Mouse (Mus musculus) kidney, postnatal 36 days (tissue): ENCODE measurements around the gene Nhej1.
A peak's percentile ranks its signal among the peaks of the same experiment; 100 is the strongest.

Experiments used
- DNase-seq, 2 experiments: peaks; one replicate each; pipeline ENCODE4 v3.0.0; 2021 to 2022; ENCODE audit warnings: mixed read lengths in 2 of 2

Gene Nhej1

DNA sequence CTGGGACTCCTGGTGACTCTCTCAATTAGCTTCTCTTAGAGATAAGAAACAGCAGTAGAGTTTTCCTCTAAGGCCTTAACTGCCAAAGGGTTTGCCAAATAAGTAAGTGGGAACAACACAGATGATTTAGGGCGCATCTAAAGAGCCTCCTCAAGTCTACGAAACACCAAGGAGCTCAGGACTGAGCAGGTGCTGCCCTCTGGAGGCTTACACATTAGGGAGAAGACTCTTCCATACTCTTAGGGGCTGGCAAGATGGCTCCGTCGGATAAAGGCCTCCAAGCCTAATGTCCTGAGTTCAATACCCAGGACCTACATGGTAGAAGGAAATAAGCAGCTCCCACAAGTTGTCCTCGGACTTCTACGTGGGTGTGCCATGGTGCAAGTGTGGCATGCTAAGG is 151.4 kb downstream of the Nhej1 start:
- peak; percentile 19 to 64 for DNase-seq

DNA sequence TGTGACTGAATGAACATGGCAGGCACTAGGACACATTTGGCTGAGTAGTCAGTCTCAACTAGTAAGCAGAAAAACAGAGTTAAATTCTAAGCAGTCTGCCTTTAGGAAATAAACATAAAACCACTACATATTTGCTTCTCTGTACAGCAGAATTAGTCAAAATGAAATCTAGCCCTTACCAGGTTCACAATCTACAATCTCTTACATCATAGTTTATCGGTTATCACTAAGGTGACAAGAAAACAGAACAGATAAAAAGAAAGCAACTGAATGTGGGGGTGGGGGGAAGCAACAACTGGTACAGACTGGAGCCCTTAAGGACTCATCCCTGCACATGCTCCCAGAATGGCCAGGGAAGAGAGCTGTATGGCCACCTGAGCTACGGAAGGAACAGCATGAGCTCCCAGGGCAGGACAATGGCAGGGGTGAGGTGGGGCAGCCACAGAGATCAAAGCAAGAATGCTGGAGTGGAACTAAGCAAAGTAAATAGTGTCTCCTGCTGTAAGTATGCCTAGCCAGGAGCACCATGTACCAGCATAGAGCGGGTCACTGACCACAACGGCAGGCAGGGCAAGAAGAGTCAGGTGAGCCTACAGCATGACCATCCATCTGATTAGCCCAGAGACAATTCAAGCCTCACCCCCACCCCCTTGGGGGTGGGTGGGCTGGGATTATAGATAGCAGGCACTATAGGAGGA is 153.5 kb downstream of the Nhej1 start:
- peak; percentile 47 to 57 for DNase-seq

DNA sequence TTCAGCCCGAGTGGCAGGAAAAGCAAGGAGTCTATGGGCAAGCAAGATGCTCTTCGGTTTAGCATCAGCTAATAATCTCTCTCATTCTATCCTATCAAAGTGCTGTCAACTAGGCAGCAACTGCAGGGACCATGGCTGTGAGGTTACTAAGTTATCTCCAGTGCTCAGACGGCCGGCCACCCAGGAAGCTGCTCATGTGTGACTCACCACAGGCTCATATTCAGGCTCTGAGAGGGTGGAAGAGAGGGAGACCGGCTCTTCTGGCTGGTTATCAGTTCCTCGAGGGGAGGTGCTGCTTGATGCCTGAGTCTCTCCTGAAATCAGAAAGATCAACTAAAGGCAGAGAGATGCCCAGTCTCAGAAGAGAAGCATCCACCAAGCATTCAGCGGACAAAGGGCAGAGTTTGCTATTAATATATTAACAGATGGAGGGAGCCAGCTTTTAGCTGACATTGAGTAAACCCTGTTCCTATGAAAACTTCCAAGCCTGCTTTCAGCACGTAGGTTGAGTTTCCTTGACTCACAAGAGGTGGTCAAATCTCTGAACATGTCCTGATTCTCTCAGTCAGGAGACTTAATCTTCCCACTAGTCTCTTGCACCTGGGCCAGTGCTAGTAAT is 156.9 kb downstream of the Nhej1 start:
- DNase-seq: peak in 1 of 2 experiments; percentile 52

DNA sequence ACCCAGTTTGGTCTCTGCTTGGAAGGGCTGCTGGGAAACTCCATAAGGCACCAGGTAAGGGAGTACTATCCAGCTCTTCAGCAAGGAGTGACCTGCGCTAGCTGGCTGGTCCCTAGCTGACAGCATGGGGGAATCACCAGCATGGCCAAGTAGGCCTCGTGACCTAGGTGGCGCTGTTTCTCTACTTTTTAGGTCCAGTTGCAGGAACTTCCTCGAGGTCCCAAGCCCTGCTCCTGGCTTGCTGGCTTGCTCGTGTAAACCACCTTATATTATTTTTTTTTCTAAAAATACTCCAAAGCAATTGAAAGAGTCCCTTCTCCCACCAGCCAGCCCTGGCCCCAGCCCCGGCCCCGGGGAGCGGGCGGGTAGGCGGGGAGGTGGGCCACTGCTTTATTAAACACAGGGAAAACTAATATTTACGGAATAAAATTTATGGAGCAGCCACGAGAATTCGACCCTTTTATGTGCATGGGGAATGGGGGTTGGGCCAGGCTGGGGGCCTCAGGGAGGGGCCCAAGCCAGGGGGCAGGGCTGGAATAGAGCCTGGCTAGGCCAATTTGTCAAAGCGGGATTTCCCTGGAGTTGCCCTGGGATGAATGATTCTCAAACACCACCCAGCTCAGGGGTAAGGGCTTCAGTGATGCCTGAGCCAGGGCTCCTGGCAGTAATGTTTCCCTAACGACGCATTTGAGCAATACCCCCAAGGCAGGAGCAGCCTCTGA is 160.3 kb downstream of the Nhej1 start:
- peak; percentile 90 to 93 for DNase-seq

DNA sequence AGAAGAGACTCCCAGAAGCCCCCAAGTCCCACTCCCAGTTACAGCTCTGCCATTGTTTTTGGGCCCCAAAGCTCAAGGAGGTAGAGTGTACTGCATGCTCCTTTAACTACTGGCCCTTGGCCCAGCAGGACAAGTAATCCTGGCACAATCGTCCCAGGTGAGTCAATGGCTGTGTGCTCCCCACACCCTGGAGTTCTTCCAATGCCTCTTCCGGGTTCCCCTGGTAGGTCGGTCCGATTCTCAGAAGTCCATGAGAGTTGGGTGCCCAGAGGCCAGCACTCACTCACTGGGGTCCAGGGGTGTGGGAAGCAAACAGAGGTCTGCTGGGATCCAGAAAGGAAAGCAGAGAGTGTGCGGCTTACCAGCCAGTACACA is 162.2 kb downstream of the Nhej1 start:
- DNase-seq: peak; percentile 24 to 53

DNA sequence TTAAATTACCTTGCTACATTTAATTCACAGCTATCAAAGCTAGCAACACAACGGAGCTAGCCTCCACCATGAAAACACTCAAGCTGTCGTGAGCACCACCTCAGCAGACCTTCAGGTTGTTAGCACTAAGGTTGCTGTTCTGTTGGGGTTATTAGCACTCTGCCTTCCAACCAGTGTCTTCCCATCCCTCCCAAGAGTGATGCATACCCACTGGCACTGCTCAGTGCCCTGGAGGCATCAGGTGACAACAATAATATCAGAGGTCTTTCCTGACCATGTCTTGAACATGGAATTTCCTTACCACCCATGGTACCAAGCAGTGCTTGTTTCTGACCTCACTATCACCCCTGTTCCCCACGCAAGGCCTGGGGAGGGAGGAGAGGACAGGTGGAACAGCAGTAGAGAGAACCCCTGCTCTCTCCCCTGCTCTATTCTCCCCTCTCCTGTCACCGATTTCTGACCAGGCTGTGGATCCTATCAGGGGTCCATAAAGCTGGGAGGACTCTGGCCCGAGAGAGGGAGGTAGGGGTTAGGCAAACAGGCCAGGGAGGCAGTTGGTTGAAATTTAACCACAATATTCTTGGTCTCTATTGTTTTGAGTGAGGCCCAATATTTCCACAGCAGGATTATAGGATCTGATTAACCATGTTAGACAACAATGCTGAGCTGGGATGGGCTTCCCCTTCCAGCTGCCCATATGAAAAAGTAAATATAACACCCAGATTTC is 162.7 kb downstream of the Nhej1 start:
- DNase-seq: peak in 1 of 2 experiments; percentile 21

DNA sequence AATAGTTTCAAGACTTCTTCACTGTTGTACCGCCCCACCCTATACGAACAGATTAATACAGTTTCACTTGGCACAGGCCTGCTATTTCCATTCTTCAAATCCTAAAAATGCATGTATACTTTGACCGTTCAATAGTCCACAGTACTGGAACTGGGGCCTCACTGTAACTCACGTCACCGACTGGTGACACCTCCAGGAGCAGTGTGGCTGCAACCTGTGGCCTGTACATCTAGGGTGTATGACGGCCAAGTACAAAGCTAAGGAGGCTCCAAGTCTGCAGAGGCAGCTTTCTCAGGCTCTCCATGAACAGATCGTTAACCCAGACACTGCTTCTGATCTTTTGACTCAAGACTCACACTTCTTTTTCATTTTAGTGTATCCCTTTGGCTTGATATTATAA is 163.3 kb downstream of the Nhej1 start:
- peak in 1 of 2 experiments; percentile 8 for DNase-seq

DNA sequence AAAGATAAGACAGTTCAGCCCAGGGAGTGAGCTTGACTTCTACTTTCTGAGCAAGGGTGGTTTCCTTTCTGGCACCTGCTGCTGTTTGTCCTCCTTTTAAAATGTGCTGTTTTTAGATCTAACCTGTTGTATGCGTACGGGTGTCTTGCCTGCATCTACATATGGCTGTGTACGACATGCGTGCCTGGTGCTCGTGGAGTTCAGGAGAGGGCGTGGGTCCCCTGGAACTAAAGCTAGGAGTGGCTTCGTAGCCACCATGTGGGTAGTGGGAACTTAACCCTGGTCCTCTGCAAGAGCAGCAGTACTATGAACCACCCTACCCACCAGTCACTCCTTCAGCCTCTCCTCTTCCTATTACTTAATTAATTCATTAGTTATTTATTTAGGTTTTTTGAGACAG is 164.9 kb downstream of the Nhej1 start:
- DNase-seq: no peak

DNA sequence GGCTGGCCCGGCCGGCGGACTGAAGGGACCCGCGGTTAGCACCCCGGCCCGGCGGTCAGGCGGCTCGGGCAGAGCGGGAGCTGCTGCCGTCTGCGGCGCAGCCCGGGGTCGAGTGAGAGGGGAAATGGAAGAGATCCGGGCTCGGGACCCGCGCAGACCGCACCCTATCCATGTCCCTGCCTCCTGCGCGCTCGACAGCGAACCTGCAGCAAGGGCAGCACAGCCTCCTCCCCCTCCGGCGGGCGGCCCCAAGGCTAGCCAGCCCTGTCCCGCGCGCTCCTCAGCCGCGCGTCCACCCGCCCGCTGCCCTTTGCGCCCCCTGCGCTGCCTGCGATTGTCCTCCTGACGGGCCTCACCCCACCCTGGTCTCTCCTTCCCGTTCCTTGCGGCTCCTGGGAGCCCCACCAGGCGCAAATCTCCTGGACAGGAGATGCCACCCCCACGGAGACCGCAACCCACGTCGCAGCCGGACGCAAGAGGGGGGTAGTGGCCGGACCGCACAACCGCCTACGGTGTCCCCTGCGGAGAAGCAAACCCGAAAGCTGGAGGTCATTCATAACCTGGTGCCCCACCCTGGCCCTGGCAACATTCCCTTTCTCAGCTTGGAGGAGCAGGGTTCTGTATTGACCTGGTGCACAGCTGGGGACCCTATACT is 173.3 kb downstream of the Nhej1 start, which contains the start of gene Ihh:
Gene Ihh (minus strand): TSS at position 117 of the 655 bp plus-strand sequence.
- peak; percentile 69 to 81 for DNase-seq

DNA sequence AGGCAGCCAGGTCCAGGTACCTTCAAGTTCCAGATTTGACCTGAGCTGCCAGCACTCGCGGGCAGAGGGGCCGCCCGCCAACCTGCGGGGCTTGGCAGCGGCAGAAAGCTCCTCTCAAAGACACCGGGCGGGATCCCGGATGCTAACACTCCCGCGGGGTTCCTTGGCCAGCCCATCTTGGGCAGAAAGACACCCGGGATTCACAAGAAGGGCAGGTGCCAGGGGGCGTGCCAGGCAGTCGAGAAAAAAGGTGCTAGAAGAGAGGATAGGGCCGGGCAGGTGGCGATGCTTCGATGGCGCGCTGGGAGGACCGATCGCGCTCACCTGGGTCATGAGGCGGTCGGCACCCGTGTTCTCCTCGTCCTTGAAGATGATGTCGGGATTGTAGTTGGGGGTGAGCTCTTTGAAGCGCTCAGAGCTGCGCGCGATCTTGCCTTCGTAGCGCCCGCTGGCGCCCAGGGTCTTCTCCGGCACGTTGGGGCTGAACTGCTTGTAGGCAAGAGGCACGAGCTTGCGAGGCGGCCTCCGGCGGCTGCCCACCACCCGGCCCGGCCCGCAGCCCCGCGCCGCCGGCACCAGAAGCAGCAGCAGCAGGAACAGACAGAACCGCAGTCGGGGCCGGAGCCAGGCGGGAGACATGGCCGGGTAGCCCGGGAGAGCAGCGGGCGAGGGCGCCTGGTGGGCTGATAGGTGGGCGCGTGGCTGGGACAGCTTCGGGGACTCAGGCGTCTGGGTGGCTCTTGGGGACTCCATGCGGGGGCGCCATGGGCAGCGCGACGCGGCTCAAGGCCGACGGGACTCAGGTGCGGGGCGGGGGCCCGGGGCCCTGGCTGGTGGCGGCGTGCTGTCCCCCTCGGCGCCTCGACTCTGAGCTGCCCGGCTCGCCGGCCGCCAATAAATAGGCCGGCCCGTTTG is 174.2 kb downstream of the Nhej1 start:
- DNase-seq: peak; percentile 50 to 69

DNA sequence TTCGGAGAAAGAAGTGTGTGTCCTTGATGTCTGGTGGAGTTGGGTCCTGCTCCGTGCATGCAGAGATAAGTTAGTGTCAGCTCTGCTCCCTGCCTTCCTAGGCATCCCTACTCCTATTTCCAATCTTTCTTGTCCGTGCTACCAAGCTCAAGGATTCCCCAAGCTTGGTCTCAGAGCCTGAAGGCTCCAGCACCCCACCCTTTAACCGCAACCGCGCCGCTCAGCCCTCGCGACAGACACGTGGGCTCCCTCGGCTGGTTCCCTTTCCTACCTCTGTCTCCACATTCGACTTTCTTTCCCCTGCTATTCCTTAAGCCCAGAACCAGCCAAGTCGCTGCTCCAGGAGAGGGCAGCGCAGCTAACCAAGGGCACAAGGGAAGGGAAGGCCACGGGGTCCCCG is 174.9 kb downstream of the Nhej1 start:
- peak; percentile 11 to 28 for DNase-seq

DNA sequence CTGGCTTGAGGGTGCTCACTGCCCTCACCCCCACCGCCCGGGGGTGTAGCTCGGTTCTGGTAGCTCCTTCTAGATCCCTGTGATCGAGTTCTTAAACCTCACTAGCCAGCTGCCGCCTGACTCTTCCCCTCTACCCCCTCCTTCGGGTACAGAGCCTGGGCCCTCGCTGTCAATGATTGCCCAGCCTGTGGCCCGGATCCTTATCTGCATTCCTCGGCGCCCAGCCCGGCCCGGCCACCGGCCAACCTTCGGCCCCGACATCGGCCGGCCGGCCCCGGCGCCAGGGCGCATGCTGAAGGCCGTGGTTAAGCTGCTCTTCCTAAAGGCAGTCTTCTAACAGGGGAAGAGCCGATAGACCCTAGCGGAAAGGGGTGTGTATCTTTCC is 175.3 kb downstream of the Nhej1 start:
- DNase-seq: peak; percentile 93 to 95

DNA sequence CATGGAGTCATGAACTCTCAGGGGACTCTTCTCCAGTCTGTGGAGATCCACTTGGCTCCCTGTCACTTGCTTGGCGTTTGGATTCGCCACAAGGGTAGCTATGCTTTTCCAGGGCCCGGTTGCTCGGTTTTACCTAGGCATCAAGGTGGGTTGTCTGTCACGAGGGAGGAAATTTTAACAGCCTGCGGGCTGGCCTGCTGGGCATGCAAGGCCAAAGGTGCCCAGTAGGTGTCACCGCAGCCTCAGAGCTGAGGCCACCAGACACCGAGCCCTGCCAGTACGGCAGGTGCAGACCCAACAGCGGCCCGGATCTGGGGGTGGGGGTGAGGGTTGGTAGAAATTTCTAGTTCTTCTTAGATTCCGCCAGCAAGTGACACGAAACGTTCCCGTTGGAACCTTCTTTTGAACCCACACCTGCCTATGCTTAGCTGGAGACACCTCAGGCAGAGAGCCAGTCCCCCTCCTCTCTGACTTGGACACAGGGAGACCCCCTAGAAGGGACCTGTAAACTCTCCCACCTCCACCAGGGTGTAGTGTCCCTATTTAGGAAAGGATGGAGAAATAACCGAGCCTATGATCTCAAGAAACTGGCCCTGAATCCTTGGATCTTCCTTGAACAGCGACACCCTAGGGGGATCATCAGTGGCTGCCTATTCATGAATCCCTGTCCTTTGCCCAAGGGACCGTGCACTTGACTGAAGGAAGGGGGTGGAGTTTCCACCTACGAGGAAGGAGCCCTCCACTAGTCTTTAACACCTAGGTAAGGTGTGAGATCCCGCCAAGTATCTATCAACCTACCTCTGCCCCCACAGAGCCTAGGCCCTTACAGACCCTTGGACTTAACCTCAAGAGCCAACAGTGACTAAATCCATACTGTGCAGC is 176.0 kb downstream of the Nhej1 start:
- DNase-seq: peak; percentile 75 to 88

DNA sequence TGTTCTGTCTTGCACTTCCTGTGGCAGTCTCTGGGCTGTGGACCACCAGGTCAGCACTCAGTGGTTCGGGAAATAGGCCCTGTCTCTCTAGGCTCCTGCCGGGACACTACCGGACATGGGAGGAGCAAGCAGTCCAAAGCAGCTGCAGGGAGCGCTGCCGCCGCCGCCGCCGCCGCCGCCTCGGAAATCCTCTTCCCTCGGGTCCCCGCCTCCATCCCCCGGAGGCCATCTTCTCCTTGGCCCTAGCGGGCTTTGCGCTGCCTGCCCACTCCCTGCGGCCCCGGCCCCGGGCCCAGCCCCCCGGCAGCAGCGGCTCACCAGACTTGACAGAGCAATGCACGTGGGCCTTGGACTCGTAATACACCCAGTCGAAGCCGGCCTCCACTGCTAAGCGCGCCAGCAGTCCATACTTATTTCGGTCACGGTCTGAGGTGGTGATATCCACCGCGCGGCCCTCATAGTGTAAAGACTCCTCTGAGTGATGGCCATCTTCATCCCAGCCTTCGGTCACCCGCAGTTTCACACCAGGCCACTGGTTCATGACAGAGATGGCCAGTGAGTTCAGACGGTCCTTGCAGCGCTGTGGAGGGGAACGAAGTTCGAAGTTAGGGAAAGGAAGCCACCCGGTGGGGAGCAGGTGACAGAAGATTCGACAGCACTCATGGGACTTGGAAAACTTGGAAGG is 176.9 kb downstream of the Nhej1 start:
- DNase-seq: peak; percentile 33 to 66

DNA sequence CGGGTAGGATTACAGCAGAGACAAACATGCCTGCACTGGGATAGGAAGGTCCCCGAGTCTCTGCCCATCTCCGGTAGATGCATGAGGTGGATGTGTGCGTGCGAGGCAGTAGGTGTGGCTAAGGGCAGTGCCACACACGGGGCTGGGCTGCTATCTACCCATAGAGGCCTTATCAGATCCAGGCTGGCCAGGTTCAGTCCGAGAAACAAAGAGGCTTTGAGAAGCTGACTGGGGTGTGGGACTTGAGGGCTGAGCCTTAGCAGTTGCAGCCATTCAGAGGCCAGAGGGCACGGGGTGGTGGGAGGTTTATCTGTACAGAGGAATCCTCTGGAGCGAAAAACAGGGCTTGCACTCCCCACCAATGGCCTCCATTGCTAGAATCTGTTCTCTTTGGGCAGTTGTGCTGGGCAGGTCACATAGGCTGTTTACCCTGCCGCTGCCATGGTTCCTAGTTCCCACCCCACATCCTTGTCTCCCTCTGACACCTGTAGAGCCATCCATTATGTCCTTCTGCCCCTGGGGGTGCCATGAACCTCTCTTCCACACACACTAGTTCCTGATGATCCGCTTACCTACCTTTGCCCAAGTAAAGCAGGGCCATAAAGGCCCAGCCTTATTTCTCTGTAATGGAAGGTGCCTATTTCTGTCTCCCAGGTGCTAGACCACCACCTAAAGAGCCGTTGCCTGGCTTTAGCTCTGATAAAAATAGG is 183.2 kb downstream of the Nhej1 start:
- no peak for DNase-seq

DNA sequence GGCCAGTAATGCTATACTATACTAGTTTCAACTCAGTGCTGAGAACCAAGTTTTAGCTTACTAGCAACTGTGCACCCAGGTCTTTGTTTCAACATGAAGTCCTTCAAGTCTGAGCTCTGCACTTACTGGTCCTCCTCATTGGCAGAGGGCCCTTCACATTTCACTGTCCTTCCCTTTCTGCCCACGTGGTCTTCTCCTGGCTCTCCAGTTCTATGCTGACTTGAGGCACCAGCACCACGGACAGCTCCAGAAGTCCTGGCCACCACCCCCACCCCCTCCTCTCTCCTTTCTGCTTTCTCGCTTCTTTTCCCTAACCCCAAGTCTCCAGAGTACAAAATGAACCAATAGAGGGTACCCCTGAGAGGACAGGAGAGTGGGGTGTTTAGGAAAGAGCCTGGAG is 185.2 kb downstream of the Nhej1 start:
- DNase-seq: peak; percentile 18 to 73

DNA sequence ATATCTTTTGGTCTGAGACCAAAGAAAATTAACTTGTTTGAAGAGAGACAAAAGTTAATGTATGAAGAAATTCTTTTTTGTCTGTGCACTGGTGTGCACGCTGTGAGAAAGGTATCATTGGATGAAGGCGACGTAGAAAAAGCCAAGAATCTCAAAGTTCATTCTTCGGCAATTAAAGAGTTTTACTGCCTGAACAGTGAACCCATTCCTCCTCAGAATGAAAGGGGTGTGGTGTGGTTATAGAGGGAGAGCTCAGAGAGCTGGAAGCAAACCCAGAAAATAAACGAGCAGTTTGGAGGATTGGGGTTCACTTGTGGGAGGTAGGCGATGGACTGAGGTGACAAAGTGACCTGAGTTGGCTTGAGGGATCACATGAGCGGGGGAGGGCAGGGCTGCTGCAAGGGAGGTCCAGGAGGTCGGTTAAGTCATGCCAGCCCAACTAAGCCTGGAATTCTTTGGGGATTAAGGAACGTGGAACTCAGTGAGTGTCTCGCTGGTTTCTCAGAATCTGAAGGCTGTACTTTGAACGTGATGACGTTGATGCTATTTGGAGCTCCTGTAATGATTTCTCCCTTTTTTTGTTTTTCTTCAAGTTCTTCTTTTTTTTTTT is 188.7 kb downstream of the Nhej1 start:
- DNase-seq: peak; percentile 80 to 86

DNA sequence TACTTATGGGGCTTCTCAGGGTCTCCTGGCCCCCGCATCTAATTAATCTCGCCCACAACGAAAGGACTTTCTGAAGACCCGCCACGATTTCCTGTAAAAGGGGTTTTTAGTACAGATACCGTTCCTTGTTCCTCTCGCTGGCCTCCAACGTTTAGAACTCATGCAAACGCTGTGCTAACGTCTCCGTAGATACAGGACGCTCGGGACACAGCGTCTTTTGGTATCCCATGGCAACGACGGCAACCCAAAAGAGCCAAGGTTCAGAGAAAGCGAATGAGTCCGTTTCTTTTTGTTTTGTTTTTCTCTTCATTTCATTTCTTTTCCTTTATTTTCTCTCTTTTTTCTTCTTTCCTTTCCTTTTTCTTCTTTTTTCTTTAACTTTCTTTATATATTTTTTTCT is 189.6 kb downstream of the Nhej1 start, which contains the start of gene Cfap65:
Gene Cfap65 (minus strand): TSS at position 198 of the 400 bp plus-strand sequence.
- peak; percentile 79 to 86 for DNase-seq
